Mouse (Mus musculus): ENCODE measurements at regions not wholly inside any gene's neighbourhood (a gene's known extent, or its start where the extent isn't known, plus 50 kb on each side); places are given as distances from the start of the nearest gene placed in this dataset.

- Histone ChIP-seq H3K4me3 (ENCODE audit: insufficient read depth, low read length) (no peak overlapping the region), H3K4me1 (ENCODE audit: control insufficient read depth, insufficient read depth, low read length) (no peaks in the 10 kb centered on the region), H3K27ac (ENCODE audit: insufficient read depth, low read length) (no peak overlapping the region)
- TF ChIP-seq CTCF (IDR thresholded peaks at IDR 0.05; ENCODE audit: extremely low read depth, insufficient read depth, low read length) = no peak
- no peak for TF ChIP-seq POLR2A (IDR thresholded peaks at IDR 0.05; ENCODE audit: extremely low read depth, insufficient read depth, low read length)
Observed at GRCm38 (mm10) chr7:118300678-118301342, 57.3 kb upstream of the Smg1 start.

GRCm38 (mm10) chr7:118297613-118298012 lies 54.1 kb upstream of the Smg1 start:
- Histone ChIP-seq H3K4me1 (ENCODE audit: control insufficient read depth, insufficient read depth, low read length) (no peaks in the 10 kb centered on the region), H3K4me3 (ENCODE audit: insufficient read depth, low read length) (no peak overlapping the region), H3K27ac (ENCODE audit: insufficient read depth, low read length) (no peak overlapping the region)
- TF ChIP-seq CTCF (IDR thresholded peaks at IDR 0.05; ENCODE audit: extremely low read depth, insufficient read depth, low read length) (peak; percentile 88), POLR2A (IDR thresholded peaks at IDR 0.05; ENCODE audit: extremely low read depth, insufficient read depth, low read length) (no peak)

GRCm38 (mm10) chr7:118296856-118297518 lies 53.5 kb upstream of the Smg1 start:
- H3K4me1 ChIP-seq (ENCODE audit: control insufficient read depth, insufficient read depth, low read length) = no peaks in the 10 kb centered on the region
- H3K4me3 ChIP-seq (ENCODE audit: insufficient read depth, low read length) = no peak overlapping the region
- no peak overlapping the region for H3K27ac ChIP-seq (ENCODE audit: insufficient read depth, low read length)
- no peak for TF ChIP-seq CTCF (IDR thresholded peaks at IDR 0.05; ENCODE audit: extremely low read depth, insufficient read depth, low read length)
- TF ChIP-seq POLR2A (IDR thresholded peaks at IDR 0.05; ENCODE audit: extremely low read depth, insufficient read depth, low read length) = no peak

DNA sequence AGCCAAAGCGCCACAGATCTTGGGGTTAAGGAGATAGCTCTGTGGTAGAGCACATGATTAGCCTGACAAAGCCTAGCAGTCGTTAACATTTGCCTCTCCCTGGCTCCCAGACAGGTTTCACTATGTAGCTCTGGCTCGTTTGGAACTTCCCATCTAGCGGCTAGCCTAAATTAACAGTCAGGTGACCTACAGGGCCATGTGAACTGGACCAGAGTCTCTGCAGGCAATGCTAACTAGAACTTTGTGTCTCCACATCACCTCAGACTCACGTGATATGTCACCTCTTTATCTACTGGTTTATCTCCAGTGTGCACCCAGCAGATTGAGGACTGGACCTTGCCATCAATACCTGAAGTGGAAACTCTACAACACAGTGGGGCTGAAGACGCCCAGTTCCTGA lies 52.4 kb upstream of the Smg1 start:
- H3K27ac ChIP-seq (ENCODE audit: insufficient read depth, low read length) = no peak overlapping the region
- TF ChIP-seq POLR2A (IDR thresholded peaks at IDR 0.05; ENCODE audit: extremely low read depth, insufficient read depth, low read length) (no peak), CTCF (IDR thresholded peaks at IDR 0.05; ENCODE audit: extremely low read depth, insufficient read depth, low read length) (no peak)
- H3K4me1 ChIP-seq (ENCODE audit: control insufficient read depth, insufficient read depth, low read length) = no peaks in the 10 kb centered on the region
- H3K4me3 ChIP-seq (ENCODE audit: insufficient read depth, low read length) = no peak overlapping the region

DNA sequence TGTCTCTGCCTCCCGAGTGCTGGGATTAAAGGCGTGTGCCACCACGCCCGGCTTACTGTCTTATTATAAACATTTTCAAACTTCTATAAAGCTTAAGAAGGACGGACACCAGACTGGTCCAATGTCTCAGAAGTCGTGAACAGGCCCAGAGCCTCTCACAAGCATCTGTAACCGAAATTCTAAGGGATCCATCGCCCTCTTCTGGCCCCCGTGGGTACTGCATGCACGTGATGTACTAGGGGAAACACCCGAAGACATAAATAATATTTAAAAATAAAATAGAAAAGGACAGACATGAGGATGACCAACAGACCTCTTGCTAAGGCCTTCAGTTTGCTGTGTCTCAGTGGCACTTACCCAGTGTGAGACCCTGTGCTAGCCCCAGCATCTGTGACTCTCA lies 51.8 kb upstream of the Smg1 start:
- TF ChIP-seq POLR2A (IDR thresholded peaks at IDR 0.05; ENCODE audit: extremely low read depth, insufficient read depth, low read length) = no peak
- no peak for TF ChIP-seq CTCF (IDR thresholded peaks at IDR 0.05; ENCODE audit: extremely low read depth, insufficient read depth, low read length)
- Histone ChIP-seq H3K4me3 (ENCODE audit: insufficient read depth, low read length) (no peak overlapping the region), H3K4me1 (ENCODE audit: control insufficient read depth, insufficient read depth, low read length) (no peaks in the 10 kb centered on the region), H3K27ac (ENCODE audit: insufficient read depth, low read length) (no peak overlapping the region)

DNA sequence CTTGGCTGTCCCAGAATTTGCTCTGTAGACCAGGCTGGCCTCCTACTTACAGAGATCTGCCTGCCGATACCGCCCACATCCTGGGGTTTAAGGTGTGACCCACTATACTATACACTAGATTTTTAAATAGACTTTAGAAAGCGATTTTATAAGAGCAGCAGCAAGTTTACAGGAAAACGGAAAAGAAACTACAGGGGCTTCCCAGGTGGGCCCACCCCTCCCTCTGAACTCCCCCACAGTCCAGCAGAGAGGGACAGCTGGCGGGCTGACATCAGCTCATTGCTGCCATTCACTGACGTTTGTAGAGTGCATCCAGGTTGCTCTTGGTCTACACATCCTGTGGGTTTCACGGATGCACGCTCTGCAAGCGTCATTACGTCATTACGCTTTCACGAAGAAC lies 51.2 kb upstream of the Smg1 start:
- no peak overlapping the region for H3K27ac ChIP-seq (ENCODE audit: insufficient read depth, low read length)
- no peaks in the 10 kb centered on the region for H3K4me1 ChIP-seq (ENCODE audit: control insufficient read depth, insufficient read depth, low read length)
- no peak for TF ChIP-seq CTCF (IDR thresholded peaks at IDR 0.05; ENCODE audit: extremely low read depth, insufficient read depth, low read length)
- no peak for TF ChIP-seq POLR2A (IDR thresholded peaks at IDR 0.05; ENCODE audit: extremely low read depth, insufficient read depth, low read length)
- H3K4me3 ChIP-seq (ENCODE audit: insufficient read depth, low read length) = no peak overlapping the region

Measured in cortical plate, adult 2 months (tissue).